Mouse (Mus musculus) lung, postnatal 10 days (tissue): Measurements from ENCODE around the gene Acad12.
"Not testable (repeated sequence)": the region's sequence is repeated elsewhere in the genome, so short reads cannot be mapped to it uniquely, and the experiment has no call there.

Experiments used
- DNase-seq: peaks from one replicate; pipeline ENCODE4 v3.0.0; 2021

The Acad12 gene

DNA sequence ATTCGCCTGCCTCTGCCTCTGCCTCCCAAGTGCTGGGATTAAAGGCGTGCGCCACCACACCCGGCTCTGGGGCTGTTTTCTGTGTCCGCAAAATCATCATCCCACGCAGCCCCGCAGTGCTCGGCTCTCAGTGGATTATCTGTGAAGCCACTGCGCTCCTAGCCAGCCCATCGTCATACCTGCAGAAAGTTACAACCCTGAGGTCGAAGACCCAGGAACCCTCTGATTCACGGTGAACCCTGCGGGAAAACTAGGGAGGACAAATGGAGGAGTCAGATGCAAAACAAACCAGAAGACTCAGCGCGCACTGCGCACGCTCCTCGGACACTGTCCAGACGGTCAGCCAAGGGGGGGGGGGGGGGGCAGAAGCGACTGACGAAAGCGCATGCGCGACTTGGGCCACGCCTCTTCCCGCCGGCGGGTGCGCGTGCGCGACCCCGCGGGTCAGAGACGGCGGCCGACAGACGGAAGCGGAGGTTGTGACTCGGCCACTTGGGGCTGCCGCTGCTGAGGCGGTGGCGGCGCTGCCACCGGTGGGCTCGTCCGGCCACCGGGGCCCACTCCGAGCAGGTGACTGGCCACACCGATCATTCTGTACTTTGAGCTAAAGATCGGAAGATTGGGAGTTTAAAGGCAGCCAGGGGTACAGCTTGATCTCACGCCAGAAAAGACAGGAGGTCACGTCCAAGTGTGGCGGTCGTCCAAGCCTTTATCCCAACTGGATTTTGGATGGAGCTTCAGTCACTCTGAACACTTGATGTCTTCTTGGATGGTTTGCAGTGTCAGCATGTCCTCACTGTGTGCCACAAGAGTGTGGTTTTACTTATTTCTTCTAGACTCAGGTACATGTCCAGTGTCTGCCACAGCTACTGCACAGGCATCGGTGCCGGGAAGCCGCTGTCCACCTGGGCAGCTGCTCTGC is at the start of gene Acad12:
Gene Acad12 (minus strand): TSS at position 347 of the 922 bp plus-strand sequence.
- peak; percentile 90 for DNase-seq

DNA sequence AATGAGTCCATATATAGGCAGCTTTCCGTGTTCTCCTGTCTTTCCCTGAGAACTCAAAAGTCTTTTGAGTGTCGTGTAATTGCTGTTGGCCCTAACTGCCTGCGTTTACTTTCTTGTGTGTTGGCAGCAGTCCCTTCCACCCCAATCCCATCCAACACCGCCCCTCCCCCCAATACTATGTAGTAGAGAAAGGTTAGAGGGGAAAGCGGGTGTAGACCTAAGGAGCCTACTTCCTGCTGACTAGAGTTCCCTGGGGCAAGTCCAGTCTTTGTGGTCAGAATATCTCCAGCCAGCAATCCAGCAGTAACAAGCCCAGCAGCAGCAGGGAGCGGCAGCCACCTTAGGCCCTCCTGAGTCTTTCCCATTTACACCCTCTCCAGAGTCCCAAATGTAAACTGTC is 49.7 kb upstream of the Acad12 start:
- peak; percentile 46 for DNase-seq

DNA sequence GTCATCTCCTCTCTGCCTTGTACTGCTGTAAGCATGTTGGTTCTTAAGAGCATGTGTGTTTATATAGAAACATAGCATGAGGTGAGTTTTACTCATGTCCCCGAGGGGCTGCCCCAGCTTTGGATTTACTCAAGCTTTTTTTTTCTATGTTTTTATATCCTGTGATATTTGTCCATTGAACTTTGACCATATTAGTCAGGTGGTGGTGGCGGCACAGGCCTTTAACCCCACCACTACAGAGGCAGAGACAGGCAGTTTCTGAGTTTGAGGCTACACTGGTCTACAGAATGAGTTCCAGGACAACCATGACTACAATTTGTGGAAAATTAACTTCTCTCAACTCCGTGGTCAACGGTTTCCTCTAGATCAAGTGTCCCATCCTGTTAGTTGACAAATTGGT is 48.3 kb upstream of the Acad12 start:
- DNase-seq = no peak

DNA sequence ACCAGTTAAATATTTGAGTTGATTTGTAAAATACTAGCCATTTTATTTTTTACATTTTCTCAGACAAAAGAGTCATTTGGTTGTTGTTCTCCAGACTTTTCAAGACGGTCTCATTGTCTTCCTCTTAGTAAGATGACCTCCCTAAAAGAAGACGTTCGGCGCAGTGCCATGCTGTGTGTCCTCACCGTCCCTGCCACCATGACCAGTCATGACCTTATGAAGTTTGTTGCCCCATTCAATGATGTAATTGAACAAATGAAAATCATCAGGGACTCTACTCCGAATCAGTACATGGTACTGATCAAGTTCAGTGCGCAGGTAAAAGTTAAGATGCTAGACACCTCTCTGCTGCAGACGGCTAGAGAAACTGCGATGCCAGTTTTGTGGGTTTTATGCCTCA is 46.2 kb upstream of the Acad12 start:
- no peak for DNase-seq

DNA sequence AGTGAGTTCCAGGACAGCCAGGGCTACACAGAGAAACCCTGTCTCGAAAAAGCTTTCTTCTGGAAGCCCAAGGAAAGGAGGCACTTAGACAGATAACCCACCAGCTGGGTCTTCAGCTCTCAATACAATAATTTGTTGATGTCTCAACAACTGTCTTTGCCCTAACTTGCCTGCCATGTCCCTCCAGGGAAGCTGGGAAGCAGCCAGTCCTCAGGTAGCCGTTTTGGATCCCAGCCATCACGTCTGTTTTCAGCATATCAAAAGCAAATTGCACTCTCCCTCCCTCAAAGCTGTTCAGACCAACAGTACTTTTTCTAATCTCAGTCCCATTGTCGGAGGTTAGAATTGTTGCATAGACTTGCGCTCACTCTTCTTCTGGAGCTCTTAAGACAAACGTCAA is 45.3 kb upstream of the Acad12 start:
- DNase-seq = no peak

DNA sequence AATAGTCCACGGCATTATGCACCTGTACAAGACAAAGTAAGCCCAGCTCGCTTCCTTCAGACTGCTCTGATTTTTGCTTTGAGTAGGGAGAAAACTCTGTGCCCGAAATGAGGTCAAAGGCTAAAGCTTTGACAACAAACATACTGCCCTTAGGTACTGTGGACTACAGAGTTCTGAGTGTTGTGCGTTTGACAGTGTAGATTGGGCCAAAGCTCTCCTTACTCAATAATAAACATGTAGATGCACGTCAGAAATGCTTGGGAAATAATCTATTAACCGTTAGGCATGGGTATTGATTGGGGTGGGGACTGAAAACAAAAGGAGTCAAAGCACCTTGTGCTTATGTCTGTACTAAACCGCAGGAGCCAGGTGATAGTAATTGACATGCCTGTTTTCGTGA is 44.7 kb upstream of the Acad12 start:
- DNase-seq = no peak

DNA sequence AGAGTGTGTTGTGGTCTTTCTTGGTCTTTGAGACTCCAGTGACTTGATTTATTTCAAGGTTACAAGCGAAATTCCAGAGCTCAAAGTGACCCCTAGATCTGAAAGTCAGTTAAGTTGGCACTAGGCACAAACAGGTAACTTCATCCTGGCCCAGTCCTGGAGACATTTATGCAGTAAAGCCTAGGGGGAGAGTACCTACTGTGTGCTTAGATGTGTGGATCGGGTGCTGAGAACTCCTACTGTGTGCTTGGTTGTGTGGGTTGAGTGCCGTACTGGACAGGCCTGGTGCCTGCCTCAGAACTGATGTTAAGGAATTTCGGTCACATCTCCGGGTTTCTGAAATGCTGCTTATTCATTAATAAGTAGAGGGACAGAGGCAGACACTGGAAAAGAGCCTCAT is 42.8 kb upstream of the Acad12 start:
- no peak for DNase-seq

DNA sequence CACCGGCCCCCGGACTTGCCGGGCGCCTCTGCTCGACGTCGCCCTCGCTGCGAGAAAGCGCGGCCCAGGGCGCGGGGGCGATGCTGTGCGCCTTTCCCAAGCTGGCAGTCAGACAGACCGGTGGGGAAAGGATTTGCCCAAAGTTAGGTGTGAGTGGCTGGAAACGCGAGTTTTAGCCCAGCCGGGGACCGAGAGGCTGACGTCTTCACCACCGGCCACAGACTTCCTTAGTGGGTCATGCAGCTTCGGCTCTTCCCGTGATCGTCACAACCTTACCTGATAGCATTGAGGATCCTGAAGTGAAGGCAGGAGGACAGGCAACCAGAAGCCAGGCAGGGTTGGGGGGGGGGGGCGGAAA is 42.1 kb upstream of the Acad12 start:
- peak; percentile 30 for DNase-seq

DNA sequence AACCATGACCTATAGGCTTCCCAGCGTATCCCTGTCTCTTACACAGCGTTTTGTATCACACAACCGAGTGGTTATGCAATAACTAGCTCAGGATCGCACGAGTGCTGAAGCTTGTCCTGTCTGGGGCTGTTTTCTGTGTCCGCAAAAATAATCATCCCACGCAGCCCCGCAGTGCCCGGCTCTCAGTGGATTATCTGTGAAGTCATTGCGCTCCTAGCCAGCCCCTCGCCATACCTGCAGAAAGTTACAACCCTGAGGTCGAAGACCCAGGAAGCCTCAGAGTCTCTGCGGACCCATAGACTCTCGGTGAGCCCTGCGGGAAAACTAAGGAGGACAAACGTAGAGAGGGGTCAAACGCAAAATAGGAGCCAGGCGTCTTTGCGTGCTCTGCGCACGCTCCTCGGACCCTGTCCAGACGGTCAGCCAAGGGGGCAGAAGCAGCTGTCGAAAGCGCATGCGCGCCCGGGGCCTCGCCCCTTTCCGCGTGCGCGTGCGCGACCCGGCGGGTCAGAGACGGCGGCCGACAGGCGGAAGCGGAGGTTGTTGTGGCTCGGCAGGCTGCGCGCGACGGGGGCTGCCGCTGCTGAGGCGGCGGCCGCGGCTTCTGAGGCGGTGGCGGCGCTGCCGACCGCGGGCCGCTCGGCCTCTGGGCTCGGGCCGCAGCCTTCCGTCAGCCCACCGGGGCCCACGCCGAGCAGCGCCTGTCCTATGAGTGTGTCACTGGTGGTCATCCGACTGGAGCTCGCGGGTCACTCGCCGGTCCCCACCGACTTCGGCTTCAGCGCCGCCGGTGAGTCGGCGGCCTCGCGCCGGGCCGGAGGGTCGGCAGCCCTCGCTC is 41.5 kb upstream of the Acad12 start, which contains the start of the genes Acad10 and Brap:
Gene Acad10 (minus strand): TSS at position 456 of the 838 bp plus-strand sequence.
Gene Brap (plus strand): TSS at position 505 of the 838 bp plus-strand sequence.
- peak; percentile 95 for DNase-seq

DNA sequence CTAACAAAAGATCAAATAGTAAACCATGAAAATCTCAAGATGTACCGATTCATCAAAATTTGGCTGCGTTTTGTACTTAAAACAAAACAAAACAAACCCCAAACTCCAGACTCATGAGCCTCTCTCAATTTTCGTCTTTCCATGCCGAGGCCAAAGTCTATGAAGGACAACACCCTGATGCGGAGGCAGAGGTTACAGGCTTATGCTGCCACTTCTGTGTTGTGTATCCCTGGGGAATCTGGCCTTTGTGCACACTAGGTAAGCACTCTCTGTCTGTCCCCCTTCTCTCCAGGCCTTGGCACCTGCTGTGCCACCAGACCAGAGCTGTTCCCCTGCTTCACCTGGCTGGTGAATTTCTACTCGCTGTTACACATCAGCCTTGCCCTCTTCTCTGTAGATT is 38.9 kb upstream of the Acad12 start:
- not testable (repeated sequence) for DNase-seq

DNA sequence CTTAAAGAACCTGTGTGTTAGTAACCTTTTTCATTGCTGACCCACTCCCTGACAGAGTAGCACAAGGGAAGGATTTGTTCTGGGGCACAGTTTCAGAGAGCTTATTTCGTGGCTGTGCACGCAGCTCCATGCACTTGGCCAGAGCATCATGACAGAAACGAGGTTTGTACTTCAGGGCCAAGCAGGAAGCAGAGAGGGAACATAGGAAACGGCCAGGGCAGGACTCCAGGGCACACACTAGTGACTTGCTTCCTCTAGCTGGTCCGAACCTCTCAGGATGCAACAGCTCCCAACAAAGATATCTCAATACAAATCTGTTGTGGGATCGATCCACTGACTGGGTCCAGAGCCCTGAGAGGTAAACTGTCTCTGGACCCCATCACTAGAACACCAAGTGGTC is 38.1 kb upstream of the Acad12 start:
- DNase-seq = peak; percentile 25

DNA sequence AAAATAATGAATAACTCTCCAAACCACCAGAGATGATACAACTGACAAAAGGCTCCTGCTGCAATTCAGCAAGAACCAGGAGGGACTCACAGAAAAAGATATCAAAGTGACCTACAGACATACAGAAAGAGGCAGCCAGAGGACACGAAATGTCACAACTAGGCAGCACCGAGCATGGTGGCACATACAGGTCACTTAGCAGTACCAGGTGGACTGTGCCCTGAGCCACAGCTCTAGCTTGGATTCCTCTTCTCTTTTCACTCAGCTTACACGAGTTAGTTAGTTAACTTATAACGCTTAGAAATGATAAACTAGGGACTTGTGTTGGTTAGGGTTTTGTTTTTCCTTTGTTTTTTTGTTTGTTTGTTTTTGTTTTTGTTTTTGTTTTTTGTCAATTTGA is 35.8 kb upstream of the Acad12 start:
- DNase-seq = no peak

DNA sequence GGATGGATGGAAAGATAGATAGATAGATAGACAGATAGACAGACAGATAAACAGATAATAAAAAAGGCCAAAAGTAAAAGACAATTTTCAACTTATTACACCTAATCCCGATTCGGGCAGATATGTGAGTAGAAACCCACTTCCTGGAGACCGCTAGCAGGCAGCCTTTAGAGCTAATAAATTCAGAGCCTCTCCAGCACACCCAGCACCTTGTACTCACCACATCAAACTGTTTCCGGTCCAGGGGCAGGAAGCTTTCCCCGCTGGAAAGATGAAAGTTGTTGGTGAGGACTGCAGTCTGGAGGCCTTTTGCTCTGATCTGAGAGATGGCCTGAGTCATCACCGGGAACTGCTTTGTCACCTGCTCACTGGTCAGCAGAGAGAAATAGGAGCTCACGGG is 30.4 kb upstream of the Acad12 start:
- DNase-seq = no peak

DNA sequence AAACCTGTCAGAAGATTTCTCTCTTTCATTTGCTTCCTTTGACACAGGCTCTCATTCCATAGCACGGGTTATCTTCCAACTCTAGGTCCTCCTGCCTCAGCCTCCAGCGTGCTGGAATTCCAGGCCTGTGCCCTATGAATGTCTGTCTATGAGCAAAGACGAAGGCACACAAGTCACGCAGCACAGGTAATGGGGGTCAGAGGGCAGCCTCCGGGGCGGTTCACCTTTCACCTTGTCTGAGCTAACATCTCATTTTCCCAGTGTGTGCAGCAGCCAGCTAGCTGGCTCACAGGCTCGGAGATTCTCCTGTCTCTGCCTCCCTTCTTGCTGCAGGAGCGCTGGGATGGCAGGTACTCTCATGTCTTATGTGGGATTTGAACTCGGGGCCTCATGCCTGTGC is 20.9 kb upstream of the Acad12 start:
- no peak for DNase-seq

DNA sequence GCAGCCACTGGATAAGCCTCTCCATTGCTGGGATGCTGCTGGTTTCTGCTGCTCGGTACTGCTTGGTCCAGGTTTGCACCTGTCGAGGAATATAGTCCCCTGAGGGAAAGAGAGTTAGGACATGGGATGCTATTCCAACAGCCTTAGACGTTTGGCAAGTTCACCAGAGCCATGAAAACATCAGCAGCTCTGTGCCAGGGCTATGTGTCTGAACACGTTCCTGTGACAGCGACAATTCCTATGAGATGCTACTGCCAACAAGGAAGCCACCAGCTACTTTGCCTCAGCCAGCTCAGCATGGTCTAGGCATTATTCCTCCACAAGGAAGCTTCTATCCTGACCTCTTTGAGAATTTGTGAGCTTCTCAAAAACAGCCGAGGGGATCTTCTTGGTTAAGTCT is 18.6 kb upstream of the Acad12 start:
- DNase-seq = no peak

DNA sequence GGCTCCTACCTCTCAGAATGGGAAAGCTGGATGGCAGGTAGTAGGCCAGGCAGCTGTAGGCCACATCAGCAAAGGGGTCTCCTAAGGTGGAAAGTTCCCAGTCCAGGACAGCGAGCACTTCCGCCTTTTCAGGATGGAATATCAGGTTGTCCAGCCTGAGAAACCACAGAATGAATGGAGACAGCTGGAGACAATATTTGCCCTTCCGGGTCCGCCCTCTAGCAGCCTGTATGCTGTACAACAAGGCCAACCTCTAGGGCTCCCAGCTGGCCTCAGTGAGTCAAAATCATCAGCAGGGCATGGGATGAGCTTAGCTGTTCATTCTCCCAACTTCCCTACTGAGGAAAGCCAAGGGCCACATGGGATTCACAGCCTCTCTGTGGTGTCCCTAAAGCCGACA is 15.9 kb upstream of the Acad12 start:
- DNase-seq = no peak

DNA sequence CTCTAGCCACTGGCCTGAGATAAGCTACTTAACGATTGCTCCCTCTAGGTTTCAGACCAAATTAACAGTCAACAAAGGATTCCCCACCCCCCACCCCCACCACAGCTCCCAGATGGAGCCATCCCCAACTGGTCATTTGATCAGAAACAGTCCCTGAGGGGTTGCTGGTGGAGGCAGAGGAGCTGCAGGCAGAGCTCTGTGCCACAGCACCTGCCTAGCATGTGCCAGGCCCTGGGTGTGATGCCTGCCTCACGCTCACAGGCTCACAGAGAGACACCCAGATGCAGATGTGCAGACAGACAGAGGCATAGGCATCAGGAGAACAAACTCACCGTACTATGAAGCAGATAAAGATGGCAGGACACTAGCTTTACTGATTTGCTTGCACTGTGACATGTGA is 14.1 kb upstream of the Acad12 start:
- DNase-seq = no peak

DNA sequence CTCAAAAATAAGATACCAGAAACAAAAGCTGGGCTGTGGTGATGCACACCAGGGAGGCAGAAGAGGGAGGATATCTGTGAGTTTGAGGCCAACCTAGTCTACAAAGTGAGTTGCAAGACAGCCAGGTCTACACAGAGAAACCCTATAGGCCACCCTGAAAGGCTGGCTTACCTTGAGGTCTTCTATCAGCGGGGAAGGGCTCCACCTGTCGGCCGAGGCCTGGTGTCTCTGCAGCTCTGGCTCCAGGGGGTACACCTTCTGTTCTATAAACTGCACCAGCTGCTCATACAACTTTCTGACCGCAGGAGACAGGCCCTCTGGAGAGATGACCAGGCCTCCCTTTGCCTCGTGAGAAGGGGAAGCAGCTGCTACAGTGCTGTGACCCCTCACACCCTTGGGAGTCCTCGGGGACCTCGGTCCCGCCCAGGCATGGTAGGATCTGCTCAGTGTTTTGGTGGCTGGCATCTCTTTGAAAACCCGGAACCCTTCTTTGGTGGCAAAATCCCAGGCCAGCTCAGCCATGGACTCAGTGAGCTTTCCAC is 12.4 kb upstream of the Acad12 start:
- DNase-seq = peak; percentile 18

DNA sequence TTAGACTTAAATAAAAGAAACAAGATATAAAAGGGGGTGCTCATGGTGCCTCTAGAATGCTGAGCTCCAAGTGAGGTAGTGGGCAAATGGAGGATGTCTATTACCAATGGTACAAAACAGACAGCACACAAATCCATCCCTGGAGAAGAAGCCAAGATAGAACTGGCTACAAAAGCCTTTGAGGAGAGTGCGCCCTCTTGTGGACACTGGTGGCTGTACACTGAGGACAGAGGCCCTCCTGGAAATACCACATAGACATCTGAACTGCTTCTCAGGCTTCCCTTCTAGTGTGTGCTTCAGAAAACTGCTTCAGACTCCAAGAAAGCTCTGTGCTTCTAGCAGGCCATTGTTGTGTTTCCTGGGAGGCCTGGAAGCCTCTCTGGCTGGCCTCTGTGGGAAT is 9.1 kb upstream of the Acad12 start:
- peak; percentile 88 for DNase-seq

DNA sequence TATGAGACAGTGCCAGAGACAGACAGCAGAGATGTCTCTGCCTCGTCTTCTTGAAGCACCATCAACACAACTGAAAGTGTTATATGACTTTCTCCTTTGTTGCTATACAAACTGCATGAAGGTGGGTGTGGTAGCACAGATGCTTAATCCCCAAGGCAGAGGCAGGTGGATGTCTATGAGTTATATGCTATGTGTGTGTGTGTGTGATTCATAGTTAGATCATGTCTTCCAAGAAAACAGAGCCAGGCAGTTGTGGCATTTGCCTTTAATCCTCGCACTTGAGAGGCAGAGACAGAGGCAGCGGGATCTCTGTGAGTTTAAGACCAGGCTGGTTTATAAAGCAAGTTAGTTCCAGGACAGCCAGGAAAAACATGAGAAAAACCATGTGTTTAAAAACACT is 4.5 kb upstream of the Acad12 start:
- DNase-seq = no peak

DNA sequence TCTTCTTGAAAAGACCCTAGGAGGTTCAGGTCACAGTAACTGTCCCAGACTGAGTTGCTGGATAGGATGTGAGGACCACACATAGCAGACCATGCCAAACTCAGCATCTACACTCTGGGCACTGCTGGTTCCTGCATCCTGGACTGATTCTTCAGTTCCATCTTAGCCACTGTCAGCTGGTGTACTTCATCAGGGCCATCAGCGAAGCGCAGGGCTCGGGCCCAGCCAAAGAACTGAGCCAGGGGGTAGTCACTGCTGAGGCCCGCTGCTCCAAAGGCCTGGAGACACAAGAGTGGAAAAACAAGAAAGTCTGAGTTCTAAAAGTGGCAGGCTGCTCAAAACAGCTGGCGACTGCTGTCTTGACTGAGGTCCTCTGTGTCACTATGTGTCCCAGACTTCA is 2.4 kb upstream of the Acad12 start:
- DNase-seq = no peak

DNA sequence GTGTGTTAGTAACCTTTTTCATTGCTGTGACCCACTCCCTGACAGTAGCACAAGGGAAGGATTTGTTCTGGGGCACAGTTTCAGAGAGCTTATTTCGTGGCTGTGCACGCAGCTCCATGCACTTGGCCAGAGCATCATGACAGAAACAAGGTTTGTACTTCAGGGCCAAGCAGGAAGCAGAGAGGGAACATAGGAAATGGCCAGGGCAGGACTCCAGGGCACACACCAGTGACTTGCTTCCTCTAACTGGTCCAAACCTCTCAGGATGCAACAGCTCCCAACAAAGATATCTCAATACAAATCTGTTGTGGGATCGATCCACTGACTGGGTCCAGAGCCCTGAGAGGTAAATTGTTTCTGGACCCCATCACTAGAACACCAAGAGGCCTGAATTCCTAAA is 3.8 kb downstream of the Acad12 start:
- not testable (repeated sequence) for DNase-seq

DNA sequence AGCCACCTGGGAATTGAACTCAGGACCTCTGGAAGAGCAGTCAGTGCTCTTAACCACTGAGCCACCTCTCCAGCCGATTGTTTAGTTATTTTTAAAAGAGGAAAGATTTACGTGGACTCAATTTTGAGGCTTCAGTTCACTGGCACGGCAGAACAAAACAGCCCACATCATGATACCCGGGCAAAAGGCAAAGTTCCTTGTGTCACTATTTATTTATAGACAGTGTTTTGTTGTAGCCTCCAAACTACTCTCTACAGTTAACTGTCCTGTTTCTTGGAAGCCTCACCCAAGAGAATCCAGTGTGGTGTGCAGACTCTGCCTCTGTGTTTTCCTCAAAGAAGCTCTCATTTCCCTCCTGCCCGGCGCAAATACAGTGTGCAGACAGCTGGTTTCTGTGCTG is 6.7 kb downstream of the Acad12 start:
- no peak for DNase-seq
